Mouse (Mus musculus) gastrocnemius, postnatal 25 days (tissue): Measurements from ENCODE around the gene Cbx2. TPM values are rescaled to one million over a fixed set of nuclear protein-coding genes. Genes with fewer than 3 reads are reported as not detected.

Source experiments
- DNase-seq: peaks from one replicate; pipeline ENCODE4 v3.0.0; 2022
- total RNA-seq, 2 experiments: library from RNA; stranded (reverse); gene quantifications; 1 replicate in 1 of 2; 2 replicates in 1 of 2; pipeline ENCODE4 v1.2.3; 2021

Cbx2 gene
- total RNA-seq, 2 experiments from 2014 or later, result 0.69 to 1.4 TPM

GRCm38 (mm10) chr11:119017506-119017905 lies 5.3 kb upstream of the Cbx2 start:
- DNase-seq, result no peak

- DNase-seq, result no peak
Measured at GRCm38 (mm10) chr11:119021180-119021579, 1.6 kb upstream of the Cbx2 start.

- DNase-seq, result no peak
Measured at GRCm38 (mm10) chr11:119022068-119022894, 481 bp upstream of the Cbx2 start.

GRCm38 (mm10) chr11:119023616-119023980 lies 836 bp downstream of the Cbx2 start:
- no peak for DNase-seq

GRCm38 (mm10) chr11:119024260-119024659 lies 1.5 kb downstream of the Cbx2 start:
- DNase-seq, result no peak

- DNase-seq, result peak; percentile 39
Measured at GRCm38 (mm10) chr11:119026203-119026602, 3.4 kb downstream of the Cbx2 start.

GRCm38 (mm10) chr11:119033874-119034558 lies 11.3 kb downstream of the Cbx2 start:
- DNase-seq, result peak; percentile 63

- no peak for DNase-seq
Measured at GRCm38 (mm10) chr11:119034635-119035034, 11.9 kb downstream of the Cbx2 start.

- DNase-seq, result no peak
Measured at GRCm38 (mm10) chr11:119035094-119035685, 12.4 kb downstream of the Cbx2 start.

GRCm38 (mm10) chr11:119035686-119036165 lies 13.0 kb downstream of the Cbx2 start:
- DNase-seq, result no peak

- no peak for DNase-seq
Measured at GRCm38 (mm10) chr11:119036447-119036846, 13.7 kb downstream of the Cbx2 start.

GRCm38 (mm10) chr11:119036934-119037779 lies 14.4 kb downstream of the Cbx2 start:
- DNase-seq, result no peak

- no peak for DNase-seq
Measured at GRCm38 (mm10) chr11:119037780-119038401, 15.1 kb downstream of the Cbx2 start.

GRCm38 (mm10) chr11:119038744-119039484 lies 16.2 kb downstream of the Cbx2 start:
- no peak for DNase-seq

GRCm38 (mm10) chr11:119039732-119040512 lies 17.2 kb downstream of the Cbx2 start:
- DNase-seq, result no peak

GRCm38 (mm10) chr11:119040600-119041324 lies 18.0 kb downstream of the Cbx2 start, which contains the start of gene Cbx8:
Cbx8 (minus strand) TSS chr11:119040969.
- DNase-seq, result peak; percentile 100

GRCm38 (mm10) chr11:119041325-119041716 lies 18.6 kb downstream of the Cbx2 start:
- DNase-seq, result peak; percentile 36

GRCm38 (mm10) chr11:119041750-119042465 lies 19.1 kb downstream of the Cbx2 start:
- DNase-seq, result no peak
